Mouse (Mus musculus): ENCODE data around the gene Lemd2. TPM values are rescaled to one million over a fixed set of nuclear protein-coding genes. Genes with fewer than 3 reads are reported as not detected.

The Lemd2 gene
- polyA plus RNA-seq, 1 experiment from 2014 or later: 14.5 TPM

GRCm38 (mm10) chr17:27212768-27213525 is 8.7 kb upstream of the Lemd2 start:
- no peaks in the 10 kb centered on the region for H3K9me3 ChIP-seq (ENCODE audit: control insufficient read depth, low read length)
- ATAC-seq (ENCODE audit: low FRiP score, low TSS enrichment): peak; percentile 85
- H3K4me2 ChIP-seq (replicated peaks; ENCODE audit: low read depth, low read length): 0 out of 2 replicates have a peak overlapping the region, but pooled peaks have one; percentile 6
- no peaks in the 10 kb centered on the region for H3K36me3 ChIP-seq (ENCODE audit: control insufficient read depth, insufficient read depth, low read length)
- H3K4me1 ChIP-seq (ENCODE audit: control insufficient read depth, insufficient read depth, low read length): peaks cover 18% of the 10 kb centered on the region
- no peak overlapping the region; the same call in 1 of the 2 replicates for H3K9ac ChIP-seq (ENCODE audit: low read depth, low read length)
- 5% methylated on average over 11 of the region's 11 CpGs for WGBS
- H3K27me3 ChIP-seq (ENCODE audit: control insufficient read depth, insufficient read depth, low read length): no peaks in the 10 kb centered on the region
- H3K4me3 ChIP-seq (ENCODE audit: low read length): no peak overlapping the region
- peak overlapping the region; percentile 67 for H3K27ac ChIP-seq (ENCODE audit: low read depth, low read length)

- peaks cover 25% of the 10 kb centered on the region for H3K4me1 ChIP-seq (ENCODE audit: control insufficient read depth, insufficient read depth, low read length)
- ATAC-seq (ENCODE audit: low FRiP score, low TSS enrichment): no peak; the same call in 1 of the 2 replicates
- H3K9ac ChIP-seq (ENCODE audit: low read depth, low read length): no peak overlapping the region; the same call in 1 of the 2 replicates
- H3K4me3 ChIP-seq (ENCODE audit: low read length): no peak overlapping the region
- H3K9me3 ChIP-seq (ENCODE audit: control insufficient read depth, low read length): no peaks in the 10 kb centered on the region
- no peaks in the 10 kb centered on the region for H3K27me3 ChIP-seq (ENCODE audit: control insufficient read depth, insufficient read depth, low read length)
- peak overlapping the region; percentile 67; the same call in 1 of the 2 replicates for H3K27ac ChIP-seq (ENCODE audit: low read depth, low read length)
- no peaks in the 10 kb centered on the region for H3K36me3 ChIP-seq (ENCODE audit: control insufficient read depth, insufficient read depth, low read length)
- 14% methylated on average over 6 of the region's 6 CpGs for WGBS
- no peak overlapping the region; the same call in 1 of the 2 replicates for H3K4me2 ChIP-seq (replicated peaks; ENCODE audit: low read depth, low read length)
Observed at GRCm38 (mm10) chr17:27212006-27212405, 7.7 kb upstream of the Lemd2 start.

GRCm38 (mm10) chr17:27207113-27207707 is 2.9 kb upstream of the Lemd2 start:
- Histone ChIP-seq H3K4me3 (ENCODE audit: low read length) (no peak overlapping the region), H3K9me3 (ENCODE audit: control insufficient read depth, low read length) (no peaks in the 10 kb centered on the region; the same call in 1 of the 2 replicates), H3K27ac (ENCODE audit: low read depth, low read length) (no peak overlapping the region), H3K27me3 (ENCODE audit: control insufficient read depth, insufficient read depth, low read length) (no peaks in the 10 kb centered on the region), H3K4me2 (replicated peaks; ENCODE audit: low read depth, low read length) (no peak overlapping the region), H3K4me1 (ENCODE audit: control insufficient read depth, insufficient read depth, low read length) (peaks cover 25% of the 10 kb centered on the region), H3K9ac (ENCODE audit: low read depth, low read length) (no peak overlapping the region), H3K36me3 (ENCODE audit: control insufficient read depth, insufficient read depth, low read length) (no peaks in the 10 kb centered on the region)
- WGBS: 13% methylated on average over 11 of the region's 11 CpGs
- ATAC-seq (ENCODE audit: low FRiP score, low TSS enrichment): no peak

- peak overlapping the region; percentile 99 for H3K9ac ChIP-seq (ENCODE audit: low read depth, low read length)
- H3K4me3 ChIP-seq (ENCODE audit: low read length): peak overlapping the region; percentile 91
- peak overlapping the region; percentile 91 for H3K4me2 ChIP-seq (replicated peaks; ENCODE audit: low read depth, low read length)
- H3K36me3 ChIP-seq (ENCODE audit: control insufficient read depth, insufficient read depth, low read length): peaks cover 29% of the 10 kb centered on the region
- no peaks in the 10 kb centered on the region; the same call in 1 of the 2 replicates for H3K9me3 ChIP-seq (ENCODE audit: control insufficient read depth, low read length)
- H3K27me3 ChIP-seq (ENCODE audit: control insufficient read depth, insufficient read depth, low read length): no peaks in the 10 kb centered on the region
- H3K4me1 ChIP-seq (ENCODE audit: control insufficient read depth, insufficient read depth, low read length): peaks cover 36% of the 10 kb centered on the region
- H3K27ac ChIP-seq (ENCODE audit: low read depth, low read length): peak overlapping the region; percentile 95
- under 1% methylated on average over 55 of the region's 74 CpGs for WGBS
- ATAC-seq (ENCODE audit: low FRiP score, low TSS enrichment): peak; percentile 28
Observed at GRCm38 (mm10) chr17:27203358-27204074, 753 bp downstream of the Lemd2 start.

GRCm38 (mm10) chr17:27202919-27203357 is 1.3 kb downstream of the Lemd2 start:
- Histone ChIP-seq H3K27ac (ENCODE audit: low read depth, low read length) (no peak overlapping the region; the same call in 1 of the 2 replicates), H3K9me3 (ENCODE audit: control insufficient read depth, low read length) (no peaks in the 10 kb centered on the region; the same call in 1 of the 2 replicates), H3K27me3 (ENCODE audit: control insufficient read depth, insufficient read depth, low read length) (no peaks in the 10 kb centered on the region), H3K4me1 (ENCODE audit: control insufficient read depth, insufficient read depth, low read length) (peaks cover 36% of the 10 kb centered on the region), H3K4me2 (replicated peaks; ENCODE audit: low read depth, low read length) (peak overlapping the region; percentile 91), H3K9ac (ENCODE audit: low read depth, low read length) (peak overlapping the region; percentile 99), H3K36me3 (ENCODE audit: control insufficient read depth, insufficient read depth, low read length) (peaks cover 34% of the 10 kb centered on the region), H3K4me3 (ENCODE audit: low read length) (peak overlapping the region; percentile 91)
- ATAC-seq (ENCODE audit: low FRiP score, low TSS enrichment): no peak
- WGBS: 49% methylated on average over 14 of the region's 14 CpGs

- WGBS: 72% methylated on average over 2 of the region's 2 CpGs
- H3K4me3 ChIP-seq (ENCODE audit: low read length): no peak overlapping the region
- H3K9ac ChIP-seq (ENCODE audit: low read depth, low read length): no peak overlapping the region
- H3K27me3 ChIP-seq (ENCODE audit: control insufficient read depth, insufficient read depth, low read length): no peaks in the 10 kb centered on the region
- peaks cover 42% of the 10 kb centered on the region for H3K36me3 ChIP-seq (ENCODE audit: control insufficient read depth, insufficient read depth, low read length)
- ATAC-seq (ENCODE audit: low FRiP score, low TSS enrichment): no peak
- H3K4me1 ChIP-seq (ENCODE audit: control insufficient read depth, insufficient read depth, low read length): peaks cover 29% of the 10 kb centered on the region
- no peaks in the 10 kb centered on the region; the same call in 1 of the 2 replicates for H3K9me3 ChIP-seq (ENCODE audit: control insufficient read depth, low read length)
- no peak overlapping the region for H3K4me2 ChIP-seq (replicated peaks; ENCODE audit: low read depth, low read length)
- H3K27ac ChIP-seq (ENCODE audit: low read depth, low read length): no peak overlapping the region
Observed at GRCm38 (mm10) chr17:27201981-27202380, 2.3 kb downstream of the Lemd2 start.

GRCm38 (mm10) chr17:27200801-27201200 is 3.5 kb downstream of the Lemd2 start:
- Histone ChIP-seq H3K4me3 (ENCODE audit: low read length) (no peak overlapping the region), H3K27me3 (ENCODE audit: control insufficient read depth, insufficient read depth, low read length) (no peaks in the 10 kb centered on the region), H3K9ac (ENCODE audit: low read depth, low read length) (no peak overlapping the region), H3K9me3 (ENCODE audit: control insufficient read depth, low read length) (no peaks in the 10 kb centered on the region; the same call in 1 of the 2 replicates), H3K4me2 (replicated peaks; ENCODE audit: low read depth, low read length) (no peak overlapping the region), H3K4me1 (ENCODE audit: control insufficient read depth, insufficient read depth, low read length) (peaks cover 25% of the 10 kb centered on the region), H3K27ac (ENCODE audit: low read depth, low read length) (no peak overlapping the region), H3K36me3 (ENCODE audit: control insufficient read depth, insufficient read depth, low read length) (peaks cover 54% of the 10 kb centered on the region)
- WGBS: 10% methylated on average over 11 of the region's 11 CpGs
- ATAC-seq (ENCODE audit: low FRiP score, low TSS enrichment): no peak

- Histone ChIP-seq H3K27ac (ENCODE audit: low read depth, low read length) (no peak overlapping the region), H3K9me3 (ENCODE audit: control insufficient read depth, low read length) (no peaks in the 10 kb centered on the region; the same call in 1 of the 2 replicates), H3K9ac (ENCODE audit: low read depth, low read length) (no peak overlapping the region), H3K4me1 (ENCODE audit: control insufficient read depth, insufficient read depth, low read length) (peaks cover 25% of the 10 kb centered on the region), H3K27me3 (ENCODE audit: control insufficient read depth, insufficient read depth, low read length) (no peaks in the 10 kb centered on the region), H3K36me3 (ENCODE audit: control insufficient read depth, insufficient read depth, low read length) (peaks cover 63% of the 10 kb centered on the region), H3K4me3 (ENCODE audit: low read length) (no peak overlapping the region), H3K4me2 (replicated peaks; ENCODE audit: low read depth, low read length) (no peak overlapping the region)
- no peak for ATAC-seq (ENCODE audit: low FRiP score, low TSS enrichment)
- 18% methylated on average over 7 of the region's 7 CpGs for WGBS
Observed at GRCm38 (mm10) chr17:27199864-27200263, 4.4 kb downstream of the Lemd2 start.

Data from kidney, embryonic 14.5 days (tissue).